Mouse (Mus musculus) monocyte, adult 2 months (primary cell): ENCODE measurements around the gene Lime1.
A peak's percentile ranks its signal among the peaks of the same experiment; 100 is the strongest.

Experiments used
- DNase-seq, 2 experiments: peaks; one replicate each; pipeline ENCODE4 v3.0.0; 2022; ENCODE audit warnings: low spot score in 2 of 2, low read depth in 1 of 2

The Lime1 gene

DNA sequence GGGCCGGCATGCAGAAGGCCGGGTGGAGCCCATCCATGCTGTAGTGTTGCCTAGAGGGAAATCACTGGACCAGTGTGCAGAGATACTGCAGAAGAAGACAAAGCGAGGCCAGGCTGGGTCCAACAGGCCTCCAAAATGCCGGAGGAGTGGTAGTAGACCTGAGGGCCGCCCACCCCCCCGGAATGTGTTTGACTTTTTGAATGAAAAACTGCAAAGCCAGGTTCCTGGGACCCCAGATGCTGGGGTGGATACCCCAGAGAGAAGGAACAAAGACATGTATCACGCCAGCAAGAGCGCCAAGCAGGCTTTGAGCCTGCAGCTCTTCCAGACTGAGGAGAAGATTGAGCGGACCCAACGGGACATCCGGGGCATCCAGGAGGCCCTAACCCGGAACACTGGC lies at the start of gene Lime1:
Gene Lime1, plus strand, starts transcription at position 301 of the 400 bp plus-strand sequence.
- no peak for DNase-seq

GRCm38 (mm10) chr2:181332542-181332941 lies 47.3 kb upstream of the Lime1 start:
- DNase-seq: no peak

DNA sequence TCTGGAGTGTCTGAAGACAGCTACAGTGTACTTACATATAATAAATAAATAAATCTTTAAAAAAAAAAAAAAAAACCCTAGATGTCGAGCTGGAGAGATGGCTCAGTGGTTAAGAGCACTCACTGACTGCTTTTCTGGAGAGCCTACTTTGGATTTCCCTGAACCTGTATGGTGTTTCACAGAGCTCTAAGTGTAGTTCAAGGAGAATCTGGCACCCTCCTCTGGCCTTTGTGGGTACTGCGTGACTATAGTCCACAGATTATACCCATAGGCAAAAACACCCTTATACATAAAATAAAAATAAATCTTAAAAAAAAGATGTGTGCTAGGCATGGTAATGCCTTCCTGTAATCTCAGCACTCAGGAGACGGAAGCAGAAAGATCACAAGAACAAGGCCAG lies 45.9 kb upstream of the Lime1 start:
- DNase-seq: peak in 1 of 2 experiments; percentile 38

GRCm38 (mm10) chr2:181340426-181340825 lies 39.5 kb upstream of the Lime1 start:
- DNase-seq: no peak

DNA sequence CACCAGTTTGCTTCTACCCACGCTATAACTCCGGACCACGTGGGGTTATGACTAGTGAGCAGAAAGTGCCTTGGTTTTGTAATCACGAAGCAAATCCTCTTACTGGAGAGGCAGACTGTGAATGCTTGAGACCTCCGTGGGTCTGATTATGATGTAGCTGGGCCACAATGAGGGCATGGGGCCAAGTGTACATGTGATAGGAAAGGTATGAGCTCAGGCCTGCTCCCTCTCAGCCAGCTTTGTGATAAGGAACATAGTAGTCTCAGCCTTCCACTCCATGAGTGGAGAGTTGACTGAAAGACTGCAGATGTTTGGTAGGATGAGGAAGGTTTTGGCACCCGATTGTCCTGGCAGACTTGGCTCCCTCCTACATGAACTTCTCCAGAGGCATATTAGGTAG lies 37.1 kb upstream of the Lime1 start:
- DNase-seq: no peak

DNA sequence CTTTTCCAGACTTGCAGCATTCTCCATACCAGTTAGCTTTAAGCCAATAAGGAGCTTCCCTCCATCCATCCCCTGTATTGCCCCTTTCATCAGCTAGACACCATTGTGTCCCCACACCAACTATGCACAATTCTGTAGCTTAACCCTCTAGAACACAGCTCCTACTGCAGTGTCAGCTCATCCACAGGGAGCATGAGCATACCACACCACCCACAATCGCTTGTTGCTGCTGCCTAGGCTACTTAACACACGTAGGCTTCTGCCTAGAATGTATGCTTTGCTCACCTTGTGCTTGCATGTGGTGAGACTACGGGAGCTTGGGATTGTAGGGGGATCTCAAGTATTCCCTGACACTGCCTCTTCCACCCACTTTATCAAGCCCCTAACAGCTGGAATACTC lies 23.1 kb upstream of the Lime1 start:
- no peak for DNase-seq

DNA sequence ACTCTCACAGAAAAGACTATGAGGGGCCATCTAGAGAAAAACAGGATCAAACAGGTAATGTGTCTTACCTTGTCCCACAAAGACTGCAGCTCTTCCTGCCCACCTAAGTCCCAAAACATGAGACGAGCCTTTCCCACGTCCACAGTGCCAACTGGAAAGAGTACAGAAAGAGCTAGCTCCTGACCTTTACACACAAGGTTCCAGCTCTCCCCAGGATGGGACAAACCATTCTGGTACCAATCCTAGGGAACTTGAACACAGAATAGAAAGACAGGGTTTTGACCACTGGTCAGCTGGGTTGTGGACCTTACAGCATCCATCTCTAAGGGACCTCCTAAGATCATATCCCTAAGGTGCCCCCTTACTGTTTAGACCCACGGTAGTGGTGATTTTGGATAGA lies 15.9 kb upstream of the Lime1 start:
- no peak for DNase-seq

DNA sequence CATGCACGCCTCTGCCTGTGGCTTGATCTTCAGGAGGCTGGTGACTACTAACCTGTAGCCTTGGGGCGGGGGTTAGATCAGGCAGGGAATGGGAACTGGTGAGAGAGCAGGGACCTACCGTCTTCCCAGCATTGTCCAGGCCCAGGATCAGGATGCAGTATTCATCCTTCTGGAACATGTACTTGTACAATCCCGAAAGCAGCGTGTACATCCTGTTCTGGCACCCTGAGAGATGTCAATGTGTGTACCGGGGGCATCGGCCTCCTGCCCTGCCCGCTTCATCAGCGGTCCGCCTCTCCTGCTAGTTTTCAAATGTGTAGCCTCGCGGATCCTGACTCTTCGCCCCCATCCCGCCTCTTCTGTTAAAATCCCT lies 15.4 kb upstream of the Lime1 start:
- DNase-seq: no peak

- peak; percentile 68 to 75 for DNase-seq
These were observed 14.8 kb upstream of the Lime1 start, which contains the start of the genes Zgpat and Arfrp1 for GRCm38 (mm10) chr2:181364860-181365596. Zgpat (plus strand) TSS chr2:181364928. Arfrp1 (minus strand) TSS chr2:181365404.

- DNase-seq: peak in 1 of 2 experiments; percentile 13
These were observed 14.2 kb upstream of the Lime1 start for GRCm38 (mm10) chr2:181365655-181366075.

GRCm38 (mm10) chr2:181370001-181370400 lies 9.9 kb upstream of the Lime1 start:
- no peak for DNase-seq

DNA sequence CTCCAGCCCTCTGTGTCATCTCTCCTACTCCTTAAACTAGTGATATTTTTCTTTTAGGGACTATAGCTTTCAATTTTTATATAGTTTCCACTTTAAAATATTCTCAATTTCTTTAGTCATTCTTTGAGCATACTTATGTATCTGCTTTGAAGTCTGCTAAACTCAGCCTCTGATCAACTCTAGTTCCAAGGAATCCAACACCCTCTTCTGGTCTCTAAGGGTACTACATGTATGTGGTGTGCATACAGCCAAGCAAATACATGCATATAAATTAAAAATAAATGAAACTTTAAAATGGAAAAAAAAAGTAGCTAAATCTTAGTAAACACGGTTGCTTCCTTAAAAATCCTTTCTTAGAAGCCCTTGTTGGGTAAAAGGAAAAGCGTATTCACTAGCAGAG lies 4.1 kb upstream of the Lime1 start:
- DNase-seq: no peak

DNA sequence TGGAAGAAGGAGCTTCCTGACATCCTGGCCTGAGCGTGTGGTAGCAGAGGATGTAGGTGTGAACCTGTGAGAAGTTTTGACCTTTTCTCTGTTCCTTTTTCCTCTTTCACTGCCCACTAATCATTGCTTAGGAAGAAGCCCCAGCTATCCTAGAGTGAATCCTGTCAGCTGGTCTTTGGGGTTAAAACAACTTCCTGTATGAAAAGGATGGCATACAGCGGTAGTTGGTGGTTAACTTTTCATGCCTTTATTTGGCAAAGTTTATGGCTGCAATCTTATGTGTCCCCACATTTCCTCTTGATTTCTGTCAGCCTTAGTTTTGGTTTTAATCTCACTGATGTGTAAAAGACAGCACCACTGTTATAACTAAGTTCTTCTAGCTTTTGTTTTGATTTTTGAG lies 2.6 kb upstream of the Lime1 start:
- DNase-seq: no peak

- no peak for DNase-seq
These were observed 1.2 kb upstream of the Lime1 start for GRCm38 (mm10) chr2:181378701-181379100.

GRCm38 (mm10) chr2:181380251-181380650 lies 373 bp downstream of the Lime1 start:
- DNase-seq: no peak

GRCm38 (mm10) chr2:181381107-181381506 lies 1.2 kb downstream of the Lime1 start:
- DNase-seq: no peak

GRCm38 (mm10) chr2:181381631-181382306 lies 1.9 kb downstream of the Lime1 start:
- DNase-seq: no peak

DNA sequence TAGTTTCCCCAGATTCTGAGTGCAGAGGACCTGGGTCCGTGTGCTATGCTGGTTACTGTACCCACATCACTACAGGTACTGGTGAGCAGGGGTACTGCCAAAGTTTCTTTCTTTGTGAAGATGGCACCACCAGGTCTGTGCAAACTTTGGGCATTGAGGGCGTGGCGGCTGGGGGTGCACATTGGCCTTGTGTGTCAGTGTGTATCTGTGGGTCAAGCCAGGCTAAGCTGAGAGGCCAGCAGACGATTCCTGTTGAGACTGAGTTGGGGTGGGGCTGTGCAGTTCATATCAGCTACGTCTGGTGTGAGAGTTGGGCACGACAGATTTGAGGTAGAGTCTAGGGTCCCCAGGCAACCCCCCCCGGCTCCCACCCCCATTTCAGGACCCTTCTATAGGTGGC lies 4.6 kb downstream of the Lime1 start:
- DNase-seq: no peak

DNA sequence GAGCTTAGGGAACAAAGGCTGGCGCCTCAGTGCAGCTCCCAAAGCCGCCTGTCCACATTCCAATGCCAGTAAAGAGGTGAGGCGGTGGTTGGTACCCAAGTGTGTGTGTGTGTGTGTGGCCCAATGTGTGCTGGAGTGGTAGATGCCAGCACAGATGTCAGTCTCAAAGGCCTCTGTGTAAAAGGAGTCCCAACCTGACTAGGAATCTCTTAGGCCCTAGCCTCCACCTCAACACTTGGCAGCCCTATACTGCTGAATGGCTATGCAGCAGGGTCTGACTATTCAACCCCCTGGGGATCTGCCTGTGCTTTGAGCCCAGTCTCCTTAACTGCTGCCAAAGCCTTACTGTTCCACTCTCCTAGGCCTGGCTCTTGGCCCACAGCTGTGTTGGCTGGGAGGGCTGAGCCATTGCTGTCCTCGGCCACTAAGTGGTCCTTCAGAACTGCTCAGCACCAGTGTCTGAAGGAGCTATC lies 5.1 kb downstream of the Lime1 start:
- DNase-seq: no peak

DNA sequence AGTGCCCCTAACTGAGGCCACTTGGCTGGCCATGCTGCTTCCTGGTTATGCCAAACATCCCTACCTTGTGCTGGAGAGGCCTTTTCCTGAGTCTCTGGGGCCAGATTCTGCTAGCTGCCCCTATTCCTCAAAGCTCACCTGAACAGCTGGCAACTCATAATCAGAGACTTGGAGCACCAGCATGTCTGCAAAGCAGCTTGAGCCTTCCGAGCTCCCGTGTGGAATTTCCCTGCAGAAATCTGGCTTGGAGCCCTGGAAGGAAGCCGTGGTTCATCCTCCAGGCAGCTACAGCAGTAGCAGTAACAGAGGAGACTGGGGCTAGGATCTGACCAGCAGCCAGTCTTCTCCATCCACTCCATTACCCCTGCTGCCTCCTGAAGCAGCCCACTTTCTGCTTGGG lies 6.0 kb downstream of the Lime1 start:
- no peak for DNase-seq

DNA sequence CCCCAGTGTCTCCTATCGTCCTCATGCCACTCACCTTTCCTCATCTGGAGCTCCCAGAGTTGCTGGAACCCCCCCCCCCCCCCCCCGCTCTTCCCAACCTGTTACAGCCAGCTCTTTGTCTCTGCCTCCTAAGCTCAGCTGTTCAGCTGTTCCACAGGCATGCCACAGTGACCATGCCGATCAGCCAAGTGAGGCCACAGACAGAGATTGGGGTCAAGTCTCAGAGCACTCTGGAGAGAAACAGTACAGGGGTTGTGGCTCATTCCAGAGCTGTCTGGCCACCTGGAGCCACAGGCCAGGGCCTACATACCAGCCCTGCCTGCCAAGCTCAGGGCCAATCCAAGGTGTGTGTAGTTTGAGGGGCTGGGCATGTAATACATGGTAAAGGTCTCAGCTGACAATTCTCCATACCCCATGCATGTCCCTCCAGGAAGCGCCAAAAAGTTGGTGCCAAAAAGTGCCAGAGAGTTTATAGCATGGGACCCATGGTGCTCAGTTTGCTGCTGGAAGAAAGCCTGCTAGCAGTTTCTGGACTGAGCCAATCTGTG lies 6.9 kb downstream of the Lime1 start:
- DNase-seq: no peak
